ENCODE assay signal across 14 mouse cellular contexts in the genomic region with DNA sequence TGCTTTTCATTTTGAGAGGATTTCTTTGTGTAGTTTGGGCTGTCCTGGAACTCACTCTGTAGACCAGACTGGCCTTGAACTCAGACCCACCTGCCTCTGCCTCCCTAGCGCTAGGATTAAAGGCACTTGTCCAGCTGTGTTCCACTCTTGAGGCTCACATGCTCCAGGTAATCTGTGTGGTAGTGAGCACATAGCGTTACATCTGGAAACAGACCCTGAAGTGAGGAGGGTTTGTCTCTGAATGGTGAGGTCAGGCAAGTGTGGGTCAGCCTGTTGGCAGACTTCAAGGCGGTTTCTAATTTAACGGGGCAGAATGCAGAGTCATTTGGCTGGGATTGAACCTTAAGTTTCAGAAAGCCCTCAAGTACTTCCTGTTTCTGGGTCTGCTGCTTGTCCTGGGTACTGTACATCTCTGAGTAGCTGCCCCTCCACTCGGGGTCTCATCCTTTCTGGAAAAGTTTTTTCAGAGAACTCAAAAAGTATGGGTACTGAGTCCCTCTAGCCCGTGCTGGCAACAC.
"Had no signal": no experiment of that assay in that cellular context is flagged by ENCODE, and none has a peak within 500 bp of the region (broad histone marks: within the 10 kb centered on the region; RNA-seq: fewer than 3 reads in every experiment).

No protein-coding gene starts in this region.

- ATAC-seq: liver, postnatal 0 days had no signal

- H3K36me3 ChIP-seq: kidney, embryonic 15.5 days; liver, embryonic 13.5 days; lung, embryonic 15.5 days; neural tube, embryonic 15.5 days had no signal

- DNase-seq: kidney, postnatal 25 days; liver; liver, embryonic 13.5 days; liver, postnatal 0 days; midbrain, embryonic 14.5 days; right cerebral cortex, adult 18-20 months; right cerebral cortex, postnatal 25 days; thymus, postnatal 36 days had no signal

- H3K27me3 ChIP-seq: kidney, embryonic 15.5 days; liver, embryonic 13.5 days; lung, embryonic 15.5 days; neural tube, embryonic 15.5 days had no signal

- H3K27ac ChIP-seq: kidney, embryonic 15.5 days; left cerebral cortex, adult 2 months; liver, embryonic 13.5 days; lung, embryonic 15.5 days; midbrain, embryonic 10.5 days; neural tube, embryonic 15.5 days had no signal

- H3K9me3 ChIP-seq: kidney, embryonic 15.5 days; liver, embryonic 13.5 days; lung, embryonic 15.5 days; midbrain, embryonic 10.5 days; neural tube, embryonic 15.5 days had no signal

- H3K4me2 ChIP-seq: kidney, embryonic 15.5 days; liver, embryonic 13.5 days; lung, embryonic 15.5 days; neural tube, embryonic 15.5 days had no signal

- H3K9ac ChIP-seq: kidney, embryonic 15.5 days; liver, embryonic 13.5 days; liver, postnatal 0 days; lung, embryonic 15.5 days; neural tube, embryonic 15.5 days had no signal

- H3K4me3 ChIP-seq: kidney, embryonic 15.5 days; left cerebral cortex, adult 2 months; liver, embryonic 13.5 days; lung, embryonic 15.5 days; midbrain, embryonic 10.5 days; myocyte; neural tube, embryonic 15.5 days had no signal
